Mouse (Mus musculus) ES-E14 (cell line): ENCODE results near the gene Olfr982.

Experiments
- CHD2 ChIP-seq: IDR thresholded peaks from 2 replicates; pipeline ENCODE4 v1.6.1; 2014; ENCODE audit warnings: mild to moderate bottlenecking, low read depth, low read length, inconsistent platforms
- HCFC1 ChIP-seq: IDR thresholded peaks from 2 replicates; pipeline ENCODE4 v1.6.1; 2012; ENCODE audit warnings: low read length, inconsistent platforms, borderline replicate concordance; ENCODE audit not compliant: insufficient read depth
- MAFK ChIP-seq: IDR thresholded peaks from 2 replicates; pipeline ENCODE4 v1.6.1; 2014; ENCODE audit warnings: mild to moderate bottlenecking, low read depth, low read length, inconsistent platforms; ENCODE audit not compliant: insufficient read depth
- ZC3H11A ChIP-seq: IDR thresholded peaks from 2 replicates; pipeline ENCODE4 v1.6.1; 2012; ENCODE audit warnings: low read depth, mild to moderate bottlenecking, inconsistent platforms, low read length, borderline replicate concordance
- ZNF384 ChIP-seq: IDR thresholded peaks from 2 replicates; pipeline ENCODE4 v1.6.1; 2012; ENCODE audit warnings: low read depth, low read length, inconsistent platforms

GRCm38 (mm10) chr9:40116645-40117286, 43.1 kb downstream of the Olfr982 start:
- TF ChIP-seq ZNF384 = no peak
- no peak for TF ChIP-seq CHD2
- TF ChIP-seq MAFK = no peak
- TF ChIP-seq ZC3H11A = no peak
- TF ChIP-seq HCFC1 = no peak
